ENCODE assay signal across 7 mouse cellular contexts in genomic region chr10:80897861-80898510, GRCm38 (mm10). TPM values are rescaled to one million over a fixed set of nuclear protein-coding genes. Genes with fewer than 3 reads are reported as not detected.
DNase-seq lines count a peak whose midpoint lies in the region; ATAC-seq and TF ChIP-seq lines count a peak whose summit lies in the region.

No protein-coding gene starts in this region.

- H3K4me3 ChIP-seq in embryonic facial prominence, embryonic 10.5 days, result peak overlapping the region; percentile 36
- peak overlapping the region; percentile 12 for H3K4me3 ChIP-seq in hindbrain, embryonic 13.5 days
- H3K4me3 ChIP-seq in myocyte, result no peak overlapping the region
- no peak overlapping the region for H3K4me3 ChIP-seq in kidney, adult 2 months (ENCODE audit: insufficient read depth, low read depth, low read length)

- peak overlapping the region; percentile 34 for H3K4me2 ChIP-seq in hindbrain, embryonic 13.5 days
- no peak overlapping the region for H3K4me2 ChIP-seq in myocyte (ENCODE audit: low read depth)

- H3K9me3 ChIP-seq in embryonic facial prominence, embryonic 10.5 days, result peaks cover under 1% of the 10 kb centered on the region; the same call in 1 of the 2 replicates
- no peaks in the 10 kb centered on the region for H3K9me3 ChIP-seq in hindbrain, embryonic 13.5 days

- intact Hi-C loops in left cerebral cortex, postnatal 4 days (cut with DNase I), result no loop called here

- peak overlapping the region; percentile 88 for H3K9ac ChIP-seq in hindbrain, embryonic 13.5 days

- ATAC-seq in hindbrain, embryonic 13.5 days (ENCODE audit: low FRiP score), result no peak

- 38% methylated on average over 41 of the region's 41 CpGs for WGBS in embryonic facial prominence, embryonic 10.5 days
- 39% methylated on average over 41 of the region's 41 CpGs for WGBS in hindbrain, embryonic 13.5 days
- WGBS in kidney, adult 2 months, result 54% methylated on average over 41 of the region's 41 CpGs

- peaks cover 45% of the 10 kb centered on the region for H3K36me3 ChIP-seq in embryonic facial prominence, embryonic 10.5 days (replicated peaks)
- H3K36me3 ChIP-seq in hindbrain, embryonic 13.5 days, result peaks cover 25% of the 10 kb centered on the region
- no peaks in the 10 kb centered on the region for H3K36me3 ChIP-seq in myocyte (ENCODE audit: control insufficient read depth, insufficient read depth)
- H3K36me3 ChIP-seq in kidney, adult 2 months (ENCODE audit: control insufficient read depth, insufficient read depth, low read length), result no peaks in the 10 kb centered on the region

- peaks cover 31% of the 10 kb centered on the region for H3K4me1 ChIP-seq in embryonic facial prominence, embryonic 10.5 days
- peaks cover 30% of the 10 kb centered on the region for H3K4me1 ChIP-seq in hindbrain, embryonic 13.5 days (replicated peaks)
- H3K4me1 ChIP-seq in kidney, adult 2 months (ENCODE audit: control insufficient read depth, insufficient read depth, low read length), result peaks cover 7% of the 10 kb centered on the region; the same call in 1 of the 2 replicates

- H3K79me2 ChIP-seq in myocyte (ENCODE audit: control insufficient read depth, insufficient read depth), result peaks cover 13% of the 10 kb centered on the region

- peak; percentile 34 for TF ChIP-seq POLR2A in myocyte (IDR thresholded peaks at IDR 0.05; ENCODE audit: insufficient read length, low read depth)
- no peak for TF ChIP-seq POLR2A in kidney, adult 2 months (IDR thresholded peaks at IDR 0.05; ENCODE audit: low read depth, low read length)

- peak; percentile 69 to 78 for DNase-seq in left cerebral cortex, adult 18-20 months (ENCODE audit: low spot score in 2 of 2)
- no peak for DNase-seq in left cerebral cortex, postnatal 4 days
- DNase-seq in embryonic facial prominence, embryonic 10.5 days (ENCODE audit: low spot score), result peak; percentile 49
- no peak for DNase-seq in spleen, adult 12 weeks (ENCODE audit: low spot score)
- no peak for DNase-seq in kidney, adult 2 months

- H3ac ChIP-seq in myocyte (ENCODE audit: control insufficient read depth, insufficient read length), result no peak overlapping the region

- H3K27ac ChIP-seq in embryonic facial prominence, embryonic 10.5 days (replicated peaks), result no peak overlapping the region
- H3K27ac ChIP-seq in hindbrain, embryonic 13.5 days, result 0 out of 2 replicates have a peak overlapping the region, but pooled peaks have one; percentile 30
- no peak overlapping the region for H3K27ac ChIP-seq in kidney, adult 2 months (ENCODE audit: insufficient read depth, low read depth, low read length)

- peaks cover 8% of the 10 kb centered on the region; the same call in 1 of the 2 replicates for H3K27me3 ChIP-seq in embryonic facial prominence, embryonic 10.5 days (replicated peaks; ENCODE audit: low read depth, poor library complexity, severe bottlenecking)
- no peaks in the 10 kb centered on the region for H3K27me3 ChIP-seq in hindbrain, embryonic 13.5 days
- no peaks in the 10 kb centered on the region for H3K27me3 ChIP-seq in myocyte (ENCODE audit: control insufficient read depth, insufficient read depth, insufficient read length)
- H3K27me3 ChIP-seq in kidney, adult 2 months (replicated peaks; ENCODE audit: control insufficient read depth, insufficient read depth, low read length), result no peaks in the 10 kb centered on the region

- TF ChIP-seq CTCF in kidney, adult 2 months (conservative IDR thresholded peaks at IDR 0.05; ENCODE audit: insufficient read depth, insufficient read length, low read depth, low read length), result no peak

TF ChIP-seq in myocyte, 11 proteins besides CTCF, POLR2A, EP300 and RAD21:
- peak in 1 of 3 experiments; percentile 0 for TF ChIP-seq MYOD1 (IDR thresholded peaks at IDR 0.05; ENCODE audit: control insufficient read depth in 1 of 3, insufficient read length in 2 of 3, low read depth in 2 of 3)
- TF ChIP-seq E2F4 (IDR thresholded peaks at IDR 0.05; ENCODE audit: insufficient read depth), result no peak
- TF ChIP-seq CEBPB (IDR thresholded peaks at IDR 0.05; ENCODE audit: insufficient read depth, poor library complexity, severe bottlenecking), result no peak
- no peak for TF ChIP-seq MAX (IDR thresholded peaks at IDR 0.05; ENCODE audit: low read depth)
- TF ChIP-seq SRF (IDR thresholded peaks at IDR 0.05; ENCODE audit: control insufficient read depth, insufficient read length, low read depth), result no peak
- TF ChIP-seq MYOG (IDR thresholded peaks at IDR 0.05; ENCODE audit: control insufficient read depth in 1 of 3, insufficient read depth in 1 of 3, insufficient read length in 2 of 3, low read depth in 2 of 3), result no peak
- no peak for TF ChIP-seq TCF12 (IDR thresholded peaks at IDR 0.05; ENCODE audit: insufficient read depth, poor library complexity, severe bottlenecking)
- TF ChIP-seq USF1 (IDR thresholded peaks at IDR 0.05; ENCODE audit: low read depth), result no peak
- TF ChIP-seq REST (IDR thresholded peaks at IDR 0.05; ENCODE audit: insufficient read depth, insufficient read length), result no peak
- TF ChIP-seq POLR2AphosphoS2 (IDR thresholded peaks at IDR 0.05; ENCODE audit: insufficient read length, low read depth), result peak; percentile 79
- no peak for TF ChIP-seq TCF3 (IDR thresholded peaks at IDR 0.05; ENCODE audit: insufficient read length, low read depth)

RNA-seq across cellular contexts. Expression of gene Timm13, which starts 2.8 kb away (rescaled TPM):
- 100 to 1,000 TPM; 131 to 136 TPM for total RNA-seq in left cerebral cortex, adult 18-20 months (2021)
- total RNA-seq in left cerebral cortex, postnatal 4 days (2021), result 100 to 1,000 TPM; 147 TPM
- polyA plus RNA-seq in embryonic facial prominence, embryonic 10.5 days (2016; fragmentation: Nextera tagmentation; extraction: Ambion mirVana), result 349 and 359 TPM in 2 replicates
- 333 and 336 TPM in 2 replicates for polyA plus RNA-seq in hindbrain, embryonic 13.5 days (2015; fragmentation: Nextera tagmentation; extraction: Ambion mirVana)
- 225 TPM for polyA plus RNA-seq in myocyte (2012; fragmentation: generic; extraction: Trizol)
- polyA plus RNA-seq in kidney, adult 2 months (2012; rRNA removed), result 375 and 474 TPM in 2 replicates

RNA-seq across cellular contexts. Expression of gene Lmnb2, which starts 20.1 kb away (rescaled TPM):
- 10 to 100 TPM; 20.0 to 20.1 TPM for total RNA-seq in left cerebral cortex, adult 18-20 months (2021)
- 10 to 100 TPM; 28.5 to 35.7 TPM for total RNA-seq in left cerebral cortex, postnatal 4 days (2021)
- polyA plus RNA-seq in embryonic facial prominence, embryonic 10.5 days (2016; fragmentation: Nextera tagmentation; extraction: Ambion mirVana), result 82.7 and 83.1 TPM in 2 replicates
- polyA plus RNA-seq in hindbrain, embryonic 13.5 days (2015; fragmentation: Nextera tagmentation; extraction: Ambion mirVana), result 41.5 and 43.9 TPM in 2 replicates
- polyA plus RNA-seq in myocyte (2012; fragmentation: generic; extraction: Trizol), result 65.2 TPM
- polyA plus RNA-seq in kidney, adult 2 months (2012; rRNA removed), result 8.5 and 10.1 TPM in 2 replicates

RNA-seq across cellular contexts. Expression of gene Tmprss9, which starts 26.3 kb away (rescaled TPM):
- under 1 TPM; 0.12 to 0.26 TPM for total RNA-seq in left cerebral cortex, adult 18-20 months (2021)
- total RNA-seq in left cerebral cortex, postnatal 4 days (2021), result under 1 TPM; 0.12 to 0.42 TPM
- polyA plus RNA-seq in embryonic facial prominence, embryonic 10.5 days (2016; fragmentation: Nextera tagmentation; extraction: Ambion mirVana), result 0.06 and 0.10 TPM in 2 replicates
- 0.13 and 0.17 TPM in 2 replicates for polyA plus RNA-seq in hindbrain, embryonic 13.5 days (2015; fragmentation: Nextera tagmentation; extraction: Ambion mirVana)
- 0.05 TPM for polyA plus RNA-seq in myocyte (2012; fragmentation: generic; extraction: Trizol)
- 0.33 and 0.52 TPM in 2 replicates for polyA plus RNA-seq in kidney, adult 2 months (2012; rRNA removed)

RNA-seq across cellular contexts. Expression of gene Gadd45b, which starts 31.9 kb away (rescaled TPM):
- total RNA-seq in left cerebral cortex, adult 18-20 months (2021), result 10 to 100 TPM; 25.1 to 38.3 TPM
- total RNA-seq in left cerebral cortex, postnatal 4 days (2021), result 1 to 10 TPM; 5.3 to 6.2 TPM
- 6.5 and 6.8 TPM in 2 replicates for polyA plus RNA-seq in embryonic facial prominence, embryonic 10.5 days (2016; fragmentation: Nextera tagmentation; extraction: Ambion mirVana)
- polyA plus RNA-seq in hindbrain, embryonic 13.5 days (2015; fragmentation: Nextera tagmentation; extraction: Ambion mirVana), result 8.0 and 8.1 TPM in 2 replicates
- polyA plus RNA-seq in myocyte (2012; fragmentation: generic; extraction: Trizol), result 52.2 TPM
- 10.1 and 11.3 TPM in 2 replicates for polyA plus RNA-seq in kidney, adult 2 months (2012; rRNA removed)

RNA-seq across cellular contexts. Expression of gene Sppl2b, which starts 42.9 kb away (rescaled TPM):
- total RNA-seq in left cerebral cortex, adult 18-20 months (2021), result 10 to 100 TPM; 45.6 to 53.7 TPM
- total RNA-seq in left cerebral cortex, postnatal 4 days (2021), result 10 to 100 TPM; 77.4 to 86.2 TPM
- 45.2 and 45.3 TPM in 2 replicates for polyA plus RNA-seq in embryonic facial prominence, embryonic 10.5 days (2016; fragmentation: Nextera tagmentation; extraction: Ambion mirVana)
- 63.6 and 68.8 TPM in 2 replicates for polyA plus RNA-seq in hindbrain, embryonic 13.5 days (2015; fragmentation: Nextera tagmentation; extraction: Ambion mirVana)
- polyA plus RNA-seq in myocyte (2012; fragmentation: generic; extraction: Trizol), result 31.0 TPM
- 58.2 and 88.0 TPM in 2 replicates for polyA plus RNA-seq in kidney, adult 2 months (2012; rRNA removed)

Comparison
In these comparisons a context has a peak if more than half of its experiments do, and no peak if none do; other contexts are left out.
1. DNase-seq: peak in left cerebral cortex, adult 18-20 months (2 of 2) and embryonic facial prominence, embryonic 10.5 days (single experiment); none in left cerebral cortex, postnatal 4 days (single experiment), spleen, adult 12 weeks (single experiment) and kidney, adult 2 months (single experiment).
2. H3K4me3 ChIP-seq: peak in embryonic facial prominence, embryonic 10.5 days (single experiment) and hindbrain, embryonic 13.5 days (single experiment); none in myocyte (single experiment) and kidney, adult 2 months (single experiment).